Mouse (Mus musculus) splenic B cell, adult 2 months (primary cell): ENCODE results near the gene Wwox.

ENCODE experiments used
- DNase-seq: peaks from one replicate; pipeline ENCODE4 v3.0.0-alpha.2; 2011; ENCODE audit warnings: low read depth, low spot score
- H3K27me3 ChIP-seq: 2 replicates; pipeline ENCODE4 v1.6.1; 2012; ENCODE audit warnings: mild to moderate bottlenecking, low read length, moderate library complexity, mixed read lengths; ENCODE audit not compliant: control insufficient read depth, poor library complexity, insufficient read depth, severe bottlenecking
- H3K36me3 ChIP-seq: 2 replicates; pipeline ENCODE4 v1.6.1; 2012; ENCODE audit warnings: mild to moderate bottlenecking, low read length, moderate library complexity, mixed read lengths; ENCODE audit not compliant: control insufficient read depth, poor library complexity, insufficient read depth, severe bottlenecking

Gene Wwox

GRCm38 (mm10) chr8:115359701-115360100 is 920.2 kb downstream of the Wwox start:
- DNase-seq = no peak

DNA sequence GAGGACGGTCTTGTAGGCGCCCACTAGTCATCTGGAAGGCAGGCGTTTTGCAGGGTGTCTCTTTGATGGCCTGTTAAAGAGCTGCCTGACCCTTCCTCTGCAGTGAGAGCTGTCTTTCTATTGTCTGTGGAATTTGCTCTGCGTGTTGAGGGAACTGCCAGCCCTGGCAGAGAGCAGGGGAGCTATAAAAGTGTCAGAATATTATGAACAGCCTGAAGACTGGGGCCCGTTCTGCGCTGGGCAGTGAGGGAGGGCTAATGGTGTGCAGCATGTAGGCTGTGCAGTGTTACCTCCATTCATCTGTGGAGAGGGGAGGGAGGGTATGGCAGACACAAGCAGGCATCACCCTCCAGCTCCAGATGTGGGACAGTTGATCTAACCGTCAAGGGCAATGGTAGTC is 923.1 kb downstream of the Wwox start:
- no peaks in the 10 kb centered on the region for H3K36me3 ChIP-seq
- DNase-seq = no peak
- no peaks in the 10 kb centered on the region for H3K27me3 ChIP-seq

More at GRCm38 (mm10) chr8:115359701-115360100, 920.2 kb downstream of the Wwox start:
- Histone ChIP-seq H3K36me3 (no peaks in the 10 kb centered on the region), H3K27me3 (no peaks in the 10 kb centered on the region)

- DNase-seq = no peak
- Histone ChIP-seq H3K36me3 (no peaks in the 10 kb centered on the region), H3K27me3 (no peaks in the 10 kb centered on the region)
These were observed 935.5 kb downstream of the Wwox start for GRCm38 (mm10) chr8:115374957-115375356.

DNA sequence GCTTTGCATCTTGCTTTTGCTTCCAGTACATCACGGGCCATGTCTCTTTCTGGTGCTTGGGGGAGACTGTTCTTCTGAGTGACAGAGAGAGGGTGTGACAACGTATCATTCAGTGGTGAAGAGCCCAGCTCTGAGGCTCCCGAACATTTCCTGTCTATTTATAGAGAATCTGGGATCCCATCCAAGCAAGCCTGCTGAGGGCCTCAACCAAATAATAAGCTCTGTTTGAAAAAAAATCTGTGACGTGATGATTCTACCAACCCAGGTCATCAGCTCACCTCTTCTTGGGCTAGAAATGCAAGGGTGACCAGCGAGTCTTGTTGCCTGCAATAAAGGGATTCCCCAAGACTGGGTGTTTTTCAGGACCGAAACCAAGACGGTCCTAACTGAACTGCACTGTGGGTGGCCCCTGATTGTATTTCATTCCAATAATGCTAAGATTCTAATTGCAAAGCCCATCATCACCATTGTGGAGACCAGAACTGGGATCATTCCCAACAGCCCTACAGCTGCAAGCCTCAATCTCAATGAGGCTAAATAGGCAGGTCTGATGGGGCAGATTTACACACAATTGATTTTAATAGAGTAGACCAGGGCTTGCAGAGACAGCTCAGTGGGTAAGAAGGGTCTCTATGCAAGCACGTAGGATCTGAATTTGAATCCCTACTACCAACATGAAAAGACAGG is 936.0 kb downstream of the Wwox start:
- Histone ChIP-seq H3K27me3 (no peaks in the 10 kb centered on the region), H3K36me3 (no peaks in the 10 kb centered on the region)
- no peak for DNase-seq

DNA sequence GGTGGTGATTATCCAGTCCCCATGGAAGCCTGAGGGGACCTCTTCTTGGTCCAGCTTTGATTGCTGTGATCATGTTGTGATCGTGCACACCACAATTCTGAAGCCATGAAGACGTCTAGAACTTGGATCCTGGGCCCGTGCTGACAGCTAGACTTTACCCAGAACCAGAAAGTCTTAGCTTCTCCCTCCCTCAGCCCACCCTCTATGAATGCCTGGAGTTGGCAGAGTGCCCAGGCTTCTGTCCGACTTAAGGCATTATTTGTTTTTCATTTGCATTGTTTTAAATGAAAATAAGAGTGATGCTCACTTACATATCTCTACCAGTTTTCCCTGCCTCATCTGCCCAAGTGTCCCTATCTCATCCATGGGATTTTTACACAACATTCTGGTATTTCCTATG is 937.9 kb downstream of the Wwox start:
- H3K27me3 ChIP-seq = no peaks in the 10 kb centered on the region
- no peak for DNase-seq
- H3K36me3 ChIP-seq = no peaks in the 10 kb centered on the region

- no peaks in the 10 kb centered on the region for H3K36me3 ChIP-seq
- H3K27me3 ChIP-seq = no peaks in the 10 kb centered on the region
- DNase-seq = no peak
These were observed 940.6 kb downstream of the Wwox start for GRCm38 (mm10) chr8:115380017-115380416.

DNA sequence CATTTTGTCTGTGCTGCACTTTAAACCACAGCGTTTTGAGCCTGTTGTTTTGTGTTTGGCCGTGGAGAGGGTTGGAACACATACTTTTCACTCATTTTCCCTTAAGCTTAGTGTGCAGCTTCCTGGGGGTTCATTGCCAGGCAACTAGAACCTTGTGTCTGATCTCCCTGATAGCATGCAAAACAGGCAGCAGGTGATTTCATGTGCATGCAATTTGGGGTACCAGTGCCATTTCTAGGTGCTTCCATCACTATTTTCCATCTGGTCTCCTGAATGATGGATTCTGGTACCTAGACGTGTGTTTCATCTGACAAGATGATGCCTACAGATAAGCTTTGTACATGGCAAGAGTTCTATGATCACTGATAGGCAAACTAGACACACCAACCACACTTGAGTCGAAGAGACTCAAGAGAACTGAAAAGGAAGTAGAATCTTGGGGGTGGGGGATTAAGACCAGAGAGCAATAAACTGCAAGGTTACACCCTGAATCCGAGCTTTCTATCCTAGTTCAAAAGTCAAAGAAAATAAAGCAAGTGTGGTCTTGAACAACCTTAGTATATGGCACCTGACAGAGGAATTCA is 951.6 kb downstream of the Wwox start:
- no peak for DNase-seq
- Histone ChIP-seq H3K36me3 (no peaks in the 10 kb centered on the region), H3K27me3 (peaks cover 2% of the 10 kb centered on the region; the same call in 1 of the 2 replicates)

- no peaks in the 10 kb centered on the region for H3K36me3 ChIP-seq
- no peak for DNase-seq
- H3K27me3 ChIP-seq = peaks cover 2% of the 10 kb centered on the region; the same call in 1 of the 2 replicates
These were observed 956.4 kb downstream of the Wwox start for GRCm38 (mm10) chr8:115395840-115396239.

DNA sequence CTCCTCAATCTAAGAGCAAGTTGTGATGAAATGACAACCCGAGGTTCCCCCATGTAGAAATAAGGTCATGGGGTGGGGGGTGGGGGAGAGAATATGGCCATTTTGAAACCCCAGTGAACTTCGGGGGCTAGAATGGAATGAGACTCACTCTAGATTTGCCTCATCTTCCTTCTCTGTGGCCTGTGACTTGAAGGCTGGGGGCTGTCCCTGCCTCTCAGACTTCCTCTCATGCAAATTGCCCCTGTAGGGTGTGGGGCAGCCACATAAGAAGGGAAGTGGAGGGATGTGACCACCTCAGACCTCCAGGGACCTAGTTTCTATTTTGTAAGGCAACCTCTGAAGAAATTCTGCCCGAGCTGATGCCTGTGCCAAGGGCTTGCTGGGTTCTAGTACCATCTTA is 958.5 kb downstream of the Wwox start:
- Histone ChIP-seq H3K27me3 (peaks cover 2% of the 10 kb centered on the region; the same call in 1 of the 2 replicates), H3K36me3 (no peaks in the 10 kb centered on the region)
- DNase-seq = peak; percentile 93

- Histone ChIP-seq H3K36me3 (no peaks in the 10 kb centered on the region), H3K27me3 (no peaks in the 10 kb centered on the region)
- no peak for DNase-seq
These were observed 960.7 kb downstream of the Wwox start for GRCm38 (mm10) chr8:115400013-115400720.
